Mouse (Mus musculus) embryonic facial prominence, embryonic 13.5 days (tissue): ENCODE results near the gene Gm49661. TPM values are rescaled to one million over a fixed set of nuclear protein-coding genes. Genes with fewer than 3 reads are reported as not detected.

Experiments
- ATAC-seq: fragments of 200-750 bp; cut with Nextera tagmentation; 2 replicates; pipeline ENCODE4 v1.8.0; 2017; ENCODE audit warnings: low read depth; ENCODE audit not compliant: insufficient number of reproducible peaks, insufficient read depth, low FRiP score, low TSS enrichment
- H3K27ac ChIP-seq: fragments of 300-500 bp; sonication (generic); 2 replicates; pipeline ENCODE4 v1.5.1; 2015; ENCODE audit warnings: moderate library complexity, mild to moderate bottlenecking, inconsistent platforms
- H3K27me3 ChIP-seq: fragments of 300-500 bp; sonication (generic); 2 replicates; pipeline ENCODE4 v1.6.1; 2015; ENCODE audit warnings: mild to moderate bottlenecking, inconsistent platforms
- H3K36me3 ChIP-seq: fragments of 300-500 bp; sonication (generic); 2 replicates; pipeline ENCODE4 v1.6.1; 2015; ENCODE audit warnings: mild to moderate bottlenecking, inconsistent platforms
- H3K4me1 ChIP-seq: fragments of 300-500 bp; sonication (generic); 2 replicates; pipeline ENCODE4 v1.6.1; 2015; ENCODE audit warnings: inconsistent platforms
- H3K4me2 ChIP-seq: fragments of 300-500 bp; sonication (generic); 2 replicates; pipeline ENCODE4 v1.6.1; 2015; ENCODE audit warnings: moderate library complexity, mild to moderate bottlenecking, inconsistent platforms
- H3K4me3 ChIP-seq: fragments of 300-500 bp; sonication (generic); 2 replicates; pipeline ENCODE4 v1.5.1; 2015; ENCODE audit warnings: mild to moderate bottlenecking, inconsistent platforms
- H3K9ac ChIP-seq: fragments of 300-500 bp; sonication (generic); 2 replicates; pipeline ENCODE4 v1.6.1; 2015; ENCODE audit warnings: mild to moderate bottlenecking, inconsistent platforms
- H3K9me3 ChIP-seq: fragments of 300-500 bp; sonication (generic); 2 replicates; pipeline ENCODE4 v1.6.1; 2016; ENCODE audit warnings: inconsistent platforms
- WGBS: fragments of 180-500 bp; shearing (Covaris S2); methylation state at CpG from one replicate; pipeline ENCODE4 v1.1.7; 2015; ENCODE audit warnings: mixed read lengths; 5-methylcytosine and 5-hydroxymethylcytosine counted together
- polyA plus RNA-seq: library from polyadenylated mRNA; unstranded; fragments of >200 nt; fragmentation: Nextera tagmentation; extraction: Ambion mirVana; gene quantifications from 2 replicates; pipeline ENCODE4 v1.2.1, GENCODE M21; 2015

Gene Gm49661
- polyA plus RNA-seq, 1 experiment from 2014 or later: not detected

DNA sequence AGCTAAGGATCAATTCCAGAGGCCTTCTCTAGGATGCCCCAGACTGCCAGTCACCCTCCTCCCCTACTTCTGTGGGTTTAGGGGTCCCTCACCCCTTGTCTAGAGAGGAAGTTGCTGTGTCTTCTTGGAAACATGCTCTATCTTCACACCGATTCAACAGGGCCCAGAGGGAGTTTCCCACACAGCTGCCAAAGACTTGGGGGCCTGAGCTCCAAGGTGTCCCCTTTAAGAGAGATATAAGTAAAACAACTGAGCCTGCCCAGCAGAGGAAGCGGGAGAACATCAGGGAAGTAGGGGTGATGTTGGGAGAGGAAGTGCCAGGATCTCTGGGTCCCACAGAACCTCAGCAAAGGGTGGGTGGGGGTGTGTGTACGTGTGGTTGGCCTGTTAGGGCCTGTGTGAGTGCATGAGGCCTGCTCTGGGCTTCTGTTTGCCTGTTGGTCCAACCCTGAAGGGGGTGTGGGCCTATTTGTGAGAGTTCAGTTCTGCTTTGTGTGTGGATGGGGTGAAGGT is 13.3 kb upstream of the Gm49661 start:
- no peak overlapping the region for H3K4me3 ChIP-seq
- no peak for ATAC-seq
- 63% methylated on average over 3 of the region's 3 CpGs for WGBS
- peaks cover 75% of the 10 kb centered on the region for H3K4me1 ChIP-seq
- H3K9me3 ChIP-seq: no peaks in the 10 kb centered on the region
- H3K27ac ChIP-seq: peak overlapping the region; percentile 68
- H3K27me3 ChIP-seq: peaks cover 47% of the 10 kb centered on the region
- H3K36me3 ChIP-seq: no peaks in the 10 kb centered on the region
- H3K4me2 ChIP-seq: no peak overlapping the region
- no peak overlapping the region for H3K9ac ChIP-seq

GRCm38 (mm10) chr8:84981644-84982498 is 12.6 kb upstream of the Gm49661 start:
- Histone ChIP-seq H3K4me1 (peaks cover 82% of the 10 kb centered on the region), H3K4me2 (no peak overlapping the region), H3K36me3 (no peaks in the 10 kb centered on the region), H3K9ac (no peak overlapping the region), H3K27ac (peak overlapping the region; percentile 68), H3K4me3 (no peak overlapping the region), H3K9me3 (no peaks in the 10 kb centered on the region), H3K27me3 (peaks cover 54% of the 10 kb centered on the region)
- WGBS: 71% methylated on average over 15 of the region's 15 CpGs
- no peak for ATAC-seq

DNA sequence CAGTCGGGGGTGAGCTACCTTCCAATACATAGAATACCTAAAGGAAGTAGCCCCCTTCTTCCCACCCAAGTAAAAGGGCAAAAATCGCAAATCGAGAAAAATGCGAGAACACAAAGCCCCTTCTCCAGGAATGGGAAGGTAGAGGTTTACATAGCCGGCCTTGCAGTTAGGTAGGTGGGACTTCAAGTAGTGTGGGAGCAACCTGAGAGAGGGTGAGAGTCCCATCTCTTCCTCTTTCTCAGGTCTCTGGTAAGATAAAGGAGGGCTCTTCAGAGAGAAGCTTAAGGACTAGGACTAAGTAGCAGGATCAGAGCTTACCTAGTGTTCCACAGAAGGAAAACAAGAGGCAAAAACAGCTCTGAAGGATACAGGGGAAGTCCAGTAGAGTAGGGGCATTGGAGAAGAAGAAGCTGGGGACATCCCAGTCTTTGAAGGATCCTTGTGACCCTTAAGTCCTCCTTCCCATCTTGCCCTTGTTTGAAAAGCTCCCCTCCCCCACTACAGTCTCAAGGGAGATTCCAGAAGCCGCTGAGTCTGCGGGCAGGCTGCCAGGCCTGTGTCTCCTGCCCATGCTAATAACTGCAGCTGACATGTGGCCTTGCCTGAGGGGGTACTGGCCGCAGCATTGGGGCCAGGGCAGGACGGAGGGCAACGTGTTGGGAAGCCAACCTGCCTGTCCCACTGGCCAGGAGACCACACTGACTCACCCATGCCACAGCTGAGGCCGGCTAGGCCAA is 11.6 kb upstream of the Gm49661 start:
- Histone ChIP-seq H3K4me3 (no peak overlapping the region; the same call in 1 of the 2 replicates), H3K36me3 (no peaks in the 10 kb centered on the region), H3K9ac (peak overlapping the region; percentile 28), H3K27ac (peak overlapping the region; percentile 30), H3K4me1 (peaks cover 84% of the 10 kb centered on the region), H3K4me2 (peak overlapping the region; percentile 100), H3K9me3 (no peaks in the 10 kb centered on the region), H3K27me3 (peaks cover 49% of the 10 kb centered on the region)
- WGBS: 28% methylated on average over 11 of the region's 11 CpGs
- no peak for ATAC-seq

DNA sequence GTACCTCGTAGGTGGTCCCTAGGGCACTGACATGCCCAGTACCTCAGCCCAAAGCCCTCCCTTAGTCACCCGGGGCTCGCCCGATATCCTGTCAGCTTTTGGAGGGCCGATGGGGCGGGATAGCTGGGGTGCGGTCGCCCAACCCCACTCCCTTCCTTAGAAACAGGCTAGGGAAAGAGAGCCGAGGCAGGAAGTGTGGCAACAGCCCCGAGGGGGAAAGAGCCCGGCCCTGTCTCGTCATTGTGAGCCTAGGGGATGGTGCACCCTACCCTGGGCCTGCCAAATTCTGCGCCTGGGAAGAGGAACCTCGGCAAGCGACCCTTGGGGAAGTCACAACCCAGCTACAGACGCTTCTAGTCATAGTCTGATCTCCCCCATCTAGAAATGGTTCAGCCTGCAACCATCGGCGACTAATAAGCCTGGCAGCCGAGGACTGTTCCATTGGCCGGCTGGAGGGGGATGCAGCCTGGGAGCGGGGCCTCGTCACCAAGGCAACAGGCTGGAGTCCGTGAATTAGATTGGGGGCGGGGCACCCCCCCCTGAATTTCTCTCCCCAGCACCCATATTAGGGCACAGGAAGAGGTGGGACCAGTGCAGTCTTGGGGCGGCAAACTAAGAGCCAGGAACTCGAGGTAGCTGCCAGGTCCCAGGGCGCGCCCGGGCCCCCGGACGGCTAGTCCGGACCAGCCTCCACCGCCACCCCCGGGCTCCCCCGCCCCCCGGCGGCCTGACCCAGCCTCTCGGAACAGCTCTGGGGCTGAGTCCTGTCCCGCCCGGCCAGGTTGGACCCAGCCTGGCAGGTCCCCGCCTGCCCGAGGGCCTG is 10.6 kb upstream of the Gm49661 start:
- peaks cover 84% of the 10 kb centered on the region for H3K4me1 ChIP-seq
- H3K4me3 ChIP-seq: peak overlapping the region; percentile 60
- H3K9ac ChIP-seq: peak overlapping the region; percentile 59
- no peaks in the 10 kb centered on the region for H3K36me3 ChIP-seq
- H3K9me3 ChIP-seq: no peaks in the 10 kb centered on the region
- ATAC-seq: peak; percentile 27; the same call in 1 of the 2 replicates
- H3K4me2 ChIP-seq: peak overlapping the region; percentile 100
- H3K27ac ChIP-seq: peak overlapping the region; percentile 60
- H3K27me3 ChIP-seq: peaks cover 40% of the 10 kb centered on the region
- 1% methylated on average over 42 of the region's 42 CpGs for WGBS

DNA sequence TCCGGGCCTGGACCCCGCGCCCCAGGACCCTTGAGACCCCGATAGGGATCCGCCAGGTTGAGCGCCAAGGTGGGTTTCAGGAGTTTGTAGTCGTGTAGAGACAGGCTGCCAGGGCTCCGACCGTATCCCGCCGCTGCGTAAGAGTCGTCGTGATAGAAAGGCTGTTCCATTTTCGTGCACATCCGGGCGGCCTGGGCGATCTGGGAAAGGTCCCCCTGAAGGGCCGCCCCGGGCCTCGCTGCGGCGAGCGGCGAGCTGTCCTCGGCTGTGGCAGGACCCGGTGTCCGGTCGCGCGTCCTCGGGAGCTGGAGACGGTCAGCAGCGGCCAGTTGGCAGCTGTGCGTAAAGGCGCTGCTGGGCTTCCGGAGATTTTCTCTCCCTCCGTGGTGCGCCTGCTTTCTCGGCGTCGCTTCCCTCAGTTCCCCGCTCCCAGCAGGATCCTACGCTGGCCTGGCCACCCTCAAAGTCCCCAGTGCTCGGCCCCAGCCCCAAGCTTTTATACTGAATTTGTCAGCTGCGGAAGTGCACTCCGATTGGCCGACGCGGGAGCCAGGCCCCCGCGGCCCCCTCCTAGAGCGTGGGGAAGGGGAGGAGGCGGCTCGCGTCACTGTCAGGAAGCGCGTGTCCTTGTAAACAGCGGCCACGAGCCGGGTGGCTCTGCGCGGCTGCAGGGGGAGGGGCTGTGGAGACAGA is 9.2 kb upstream of the Gm49661 start, which contains the start of gene Junb:
Gene Junb, minus strand, starts transcription at position 471 of the 693 bp plus-strand sequence.
- peak; percentile 13; the same call in 1 of the 2 replicates for ATAC-seq
- Histone ChIP-seq H3K36me3 (peaks cover 10% of the 10 kb centered on the region), H3K4me1 (peaks cover 82% of the 10 kb centered on the region), H3K9me3 (no peaks in the 10 kb centered on the region), H3K27ac (peak within 1 kb of the TSS; percentile 74), H3K4me2 (peak within 1 kb of the TSS; percentile 100), H3K9ac (peak within 1 kb of the TSS; percentile 77), H3K27me3 (peaks cover 32% of the 10 kb centered on the region), H3K4me3 (peak within 1 kb of the TSS; percentile 60)
- WGBS: under 1% methylated on average over 63 of the region's 63 CpGs

- Histone ChIP-seq H3K27ac (peak overlapping the region; percentile 74; the same call in 1 of the 2 replicates), H3K9me3 (no peaks in the 10 kb centered on the region), H3K4me3 (peak overlapping the region; percentile 60), H3K4me2 (peak overlapping the region; percentile 100), H3K4me1 (peaks cover 81% of the 10 kb centered on the region), H3K9ac (peak overlapping the region; percentile 77), H3K36me3 (peaks cover 18% of the 10 kb centered on the region), H3K27me3 (peaks cover 32% of the 10 kb centered on the region)
- under 1% methylated on average over 70 of the region's 70 CpGs for WGBS
- ATAC-seq: no peak
Observed at GRCm38 (mm10) chr8:84977435-84978247, 8.4 kb upstream of the Gm49661 start.

GRCm38 (mm10) chr8:84976763-84977434 is 7.7 kb upstream of the Gm49661 start:
- peak overlapping the region; percentile 100 for H3K4me2 ChIP-seq
- no peaks in the 10 kb centered on the region for H3K9me3 ChIP-seq
- peaks cover 25% of the 10 kb centered on the region for H3K36me3 ChIP-seq
- H3K27me3 ChIP-seq: peaks cover 32% of the 10 kb centered on the region
- ATAC-seq: no peak
- peak overlapping the region; percentile 60 for H3K4me3 ChIP-seq
- peak overlapping the region; percentile 77 for H3K9ac ChIP-seq
- 3% methylated on average over 25 of the region's 25 CpGs for WGBS
- H3K4me1 ChIP-seq: peaks cover 74% of the 10 kb centered on the region
- peak overlapping the region; percentile 51; the same call in 1 of the 2 replicates for H3K27ac ChIP-seq

DNA sequence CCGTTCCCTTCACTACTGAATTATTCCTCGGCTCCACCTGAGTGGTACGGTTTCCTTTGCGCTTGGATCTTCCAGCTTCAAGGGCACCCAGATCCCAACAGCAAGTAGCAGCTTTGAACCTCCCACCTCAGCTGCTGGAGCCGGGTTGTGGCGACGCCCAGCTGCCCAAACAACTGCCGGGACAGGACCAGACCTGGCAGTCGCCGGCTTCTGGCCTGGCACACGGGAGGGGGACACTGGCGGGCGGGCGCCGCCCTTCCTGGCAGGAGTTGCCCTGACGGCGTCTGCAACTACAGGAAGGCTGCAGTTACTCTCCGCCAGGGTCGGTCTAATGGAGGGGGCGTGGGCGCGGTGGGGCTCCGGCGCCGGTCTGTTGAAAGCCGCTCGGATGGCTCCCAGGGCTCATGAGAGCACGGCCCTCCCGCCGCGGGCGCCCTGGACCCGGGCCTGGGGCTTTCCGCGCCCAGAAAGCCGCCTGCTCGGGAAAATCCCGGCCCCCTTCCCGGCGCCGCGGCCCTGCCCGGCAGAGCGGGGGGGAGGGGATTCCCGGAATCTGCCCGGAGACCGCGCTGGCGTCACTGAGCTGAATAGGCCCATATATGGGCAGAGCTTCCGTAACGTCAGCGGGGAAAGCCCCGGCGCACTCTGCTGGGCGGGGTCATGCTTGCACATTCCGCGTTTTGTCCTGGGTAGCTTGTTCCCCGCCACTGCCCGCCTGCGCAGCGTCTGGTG is 7.0 kb upstream of the Gm49661 start:
- Histone ChIP-seq H3K27ac (peak overlapping the region; percentile 78), H3K4me2 (peak overlapping the region; percentile 100), H3K36me3 (peaks cover 32% of the 10 kb centered on the region), H3K4me1 (peaks cover 71% of the 10 kb centered on the region), H3K9ac (peak overlapping the region; percentile 77), H3K27me3 (peaks cover 32% of the 10 kb centered on the region), H3K9me3 (no peaks in the 10 kb centered on the region), H3K4me3 (peak overlapping the region; percentile 60)
- peak; percentile 80 for ATAC-seq
- WGBS: under 1% methylated on average over 51 of the region's 61 CpGs

GRCm38 (mm10) chr8:84975434-84975833 is 6.2 kb upstream of the Gm49661 start:
- H3K27me3 ChIP-seq: peaks cover 32% of the 10 kb centered on the region
- peak overlapping the region; percentile 100 for H3K4me2 ChIP-seq
- H3K9ac ChIP-seq: 0 out of 2 replicates have a peak overlapping the region, but pooled peaks have one; percentile 77
- H3K36me3 ChIP-seq: peaks cover 38% of the 10 kb centered on the region
- ATAC-seq: no peak
- WGBS: 33% methylated on average over 7 of the region's 7 CpGs
- H3K9me3 ChIP-seq: no peaks in the 10 kb centered on the region
- H3K27ac ChIP-seq: peak overlapping the region; percentile 78; the same call in 1 of the 2 replicates
- peaks cover 71% of the 10 kb centered on the region for H3K4me1 ChIP-seq
- peak overlapping the region; percentile 60; the same call in 1 of the 2 replicates for H3K4me3 ChIP-seq
